Mouse (Mus musculus): ENCODE results near the gene Tmem251.

Tmem251 gene

GRCm38 (mm10) chr12:102743589-102744574 is at the start of gene Tmem251, which contains the start of gene Moap1:
TSS of gene Tmem251 (plus strand) at chr12:102743762.
TSS of gene Moap1 (minus strand) at chr12:102743661.
- in situ Hi-C loops (cut with MboI, MseI), result loop anchor here in 1 of 2 experiments (25.0 kb wide), 1 partner anchor 593 kb away; no protein-coding TSS in a partner anchor

GRCm38 (mm10) chr12:102695369-102696239 is 48.0 kb upstream of the Tmem251 start:
- in situ Hi-C loops (cut with MboI, MseI), result loop anchor here in 1 of 2 experiments (25.0 kb wide), 1 partner anchor 708 kb away; the partner anchor contains the start of gene Cpsf2

- in situ Hi-C loops (cut with MboI, MseI), result loop anchor here in 1 of 2 experiments (25.0 kb wide), 1 partner anchor 709 kb away; the partner anchor contains the start of gene Cpsf2
These were observed 46.8 kb upstream of the Tmem251 start for GRCm38 (mm10) chr12:102696635-102697354.

- in situ Hi-C loops (cut with MboI, MseI), result loop anchor here in 1 of 2 experiments (25.0 kb wide), 1 partner anchor 710 kb away; the partner anchor contains the start of gene Cpsf2
These were observed 46.2 kb upstream of the Tmem251 start for GRCm38 (mm10) chr12:102697381-102697780.

GRCm38 (mm10) chr12:102698089-102698684 is 45.4 kb upstream of the Tmem251 start:
- in situ Hi-C loops (cut with MboI, MseI), result loop anchor here in 1 of 2 experiments (25.0 kb wide), 1 partner anchor 711 kb away; the partner anchor contains the start of gene Cpsf2

GRCm38 (mm10) chr12:102699156-102699555 is 44.4 kb upstream of the Tmem251 start:
- in situ Hi-C loops (cut with MboI, MseI), result loop anchor here in 1 of 2 experiments (25.0 kb wide), 1 partner anchor 712 kb away; the partner anchor contains the start of gene Cpsf2

GRCm38 (mm10) chr12:102700453-102700852 is 43.1 kb upstream of the Tmem251 start:
- in situ Hi-C loops (cut with MboI, MseI), result loop anchor here in 1 of 2 experiments (10.0 kb wide), 1 partner anchor 1616 kb away; the partner anchor contains the start of gene Ppp4r3a

GRCm38 (mm10) chr12:102701691-102702207 is 41.8 kb upstream of the Tmem251 start:
- in situ Hi-C loops (cut with MboI, MseI), result loop anchor here in 1 of 2 experiments (10.0 kb wide), 1 partner anchor 1617 kb away; the partner anchor contains the start of gene Ppp4r3a

- in situ Hi-C loops (cut with MboI, MseI), result loop anchor here in 1 of 2 experiments (10.0 kb wide), 1 partner anchor 1618 kb away; the partner anchor contains the start of gene Ppp4r3a
These were observed 41.0 kb upstream of the Tmem251 start for GRCm38 (mm10) chr12:102702356-102703110.

GRCm38 (mm10) chr12:102703111-102703412 is 40.5 kb upstream of the Tmem251 start:
- in situ Hi-C loops (cut with MboI, MseI), result loop anchor here in 1 of 2 experiments (10.0 kb wide), 1 partner anchor 1618 kb away; the partner anchor contains the start of gene Ppp4r3a

GRCm38 (mm10) chr12:102703441-102703840 is 40.1 kb upstream of the Tmem251 start:
- in situ Hi-C loops (cut with MboI, MseI), result loop anchor here in 1 of 2 experiments (10.0 kb wide), 1 partner anchor 1619 kb away; the partner anchor contains the start of gene Ppp4r3a

GRCm38 (mm10) chr12:102703921-102704408 is 39.6 kb upstream of the Tmem251 start:
- in situ Hi-C loops (cut with MboI, MseI), result loop anchor here in 1 of 2 experiments (10.0 kb wide), 1 partner anchor 1619 kb away; the partner anchor contains the start of gene Ppp4r3a

- in situ Hi-C loops (cut with MboI, MseI), result loop anchor here (5.0 to 10.0 kb wide), 4 partner anchors 77 to 1620 kb away; partner anchors contain the start of gene Ppp4r3a (in 1 of the 2)
These were observed 38.9 kb upstream of the Tmem251 start, which contains the start of gene Itpk1 for GRCm38 (mm10) chr12:102704457-102705198. TSS of gene Itpk1 (minus strand) at chr12:102704930.

- in situ Hi-C loops (cut with MboI, MseI), result loop anchor here (5.0 to 10.0 kb wide), 4 partner anchors 78 to 1621 kb away; partner anchors contain the start of gene Ppp4r3a (in 1 of the 2)
These were observed 38.2 kb upstream of the Tmem251 start for GRCm38 (mm10) chr12:102705216-102705871.

- in situ Hi-C loops (cut with MboI, MseI), result loop anchor here (5.0 to 10.0 kb wide), 4 partner anchors 79 to 1621 kb away; partner anchors contain the start of gene Ppp4r3a (in 1 of the 2)
These were observed 37.5 kb upstream of the Tmem251 start for GRCm38 (mm10) chr12:102705906-102706640.

Measured in T-helper 17 cell (primary cell).